Mouse (Mus musculus) hindlimb bud, embryonic 11.5 days (tissue): Measurements from ENCODE around the gene Ngp.
"Not testable (repeated sequence)": the region's sequence is repeated elsewhere in the genome, so short reads cannot be mapped to it uniquely, and the experiment has no call there.

Experiments
- DNase-seq: peaks from one replicate; pipeline ENCODE4 v3.0.0-alpha.2; 2012; ENCODE audit warnings: low read depth, low spot score; ENCODE audit errors: extremely low spot score

Gene Ngp

GRCm38 (mm10) chr9:110419511-110420112 lies at the start of gene Ngp:
Gene Ngp, plus strand, starts transcription at chr9:110419747.
- DNase-seq = no peak

GRCm38 (mm10) chr9:110369860-110370259 lies 49.7 kb upstream of the Ngp start:
- no peak for DNase-seq

- DNase-seq = no peak
Measured at GRCm38 (mm10) chr9:110373871-110374270, 45.7 kb upstream of the Ngp start.

- DNase-seq = no peak
Measured at GRCm38 (mm10) chr9:110375668-110376067, 43.9 kb upstream of the Ngp start.

GRCm38 (mm10) chr9:110377655-110378054 lies 41.9 kb upstream of the Ngp start:
- not testable (repeated sequence) for DNase-seq

GRCm38 (mm10) chr9:110379361-110379760 lies 40.2 kb upstream of the Ngp start:
- DNase-seq = no peak

GRCm38 (mm10) chr9:110380662-110381061 lies 38.9 kb upstream of the Ngp start:
- no peak for DNase-seq

GRCm38 (mm10) chr9:110381292-110381691 lies 38.3 kb upstream of the Ngp start:
- no peak for DNase-seq

- no peak for DNase-seq
Measured at GRCm38 (mm10) chr9:110384369-110384929, 35.1 kb upstream of the Ngp start.

GRCm38 (mm10) chr9:110388011-110388410 lies 31.5 kb upstream of the Ngp start:
- no peak for DNase-seq

GRCm38 (mm10) chr9:110390843-110391242 lies 28.7 kb upstream of the Ngp start:
- DNase-seq = no peak

GRCm38 (mm10) chr9:110393295-110393694 lies 26.3 kb upstream of the Ngp start:
- no peak for DNase-seq

GRCm38 (mm10) chr9:110400650-110401049 lies 18.9 kb upstream of the Ngp start:
- DNase-seq = no peak

- DNase-seq = no peak
Measured at GRCm38 (mm10) chr9:110402731-110403130, 16.8 kb upstream of the Ngp start.

GRCm38 (mm10) chr9:110403240-110403639 lies 16.3 kb upstream of the Ngp start:
- DNase-seq = not testable (repeated sequence)

- DNase-seq = no peak
Measured at GRCm38 (mm10) chr9:110407311-110408098, 12.0 kb upstream of the Ngp start.

GRCm38 (mm10) chr9:110408099-110408773 lies 11.3 kb upstream of the Ngp start, which contains the start of gene Ptpn23:
Gene Ptpn23, minus strand, starts transcription at chr9:110408213.
- DNase-seq = peak; percentile 88

- peak; percentile 57 for DNase-seq
Measured at GRCm38 (mm10) chr9:110410908-110411887, 8.3 kb upstream of the Ngp start.

GRCm38 (mm10) chr9:110412926-110413325 lies 6.6 kb upstream of the Ngp start:
- DNase-seq = no peak

- DNase-seq = no peak
Measured at GRCm38 (mm10) chr9:110413785-110414184, 5.8 kb upstream of the Ngp start.
